Mouse (Mus musculus): ENCODE data around the gene Wipi1.
"Not testable (repeated sequence)": the region's sequence is repeated elsewhere in the genome, so short reads cannot be mapped to it uniquely, and the experiment has no call there.

The Wipi1 gene

DNA sequence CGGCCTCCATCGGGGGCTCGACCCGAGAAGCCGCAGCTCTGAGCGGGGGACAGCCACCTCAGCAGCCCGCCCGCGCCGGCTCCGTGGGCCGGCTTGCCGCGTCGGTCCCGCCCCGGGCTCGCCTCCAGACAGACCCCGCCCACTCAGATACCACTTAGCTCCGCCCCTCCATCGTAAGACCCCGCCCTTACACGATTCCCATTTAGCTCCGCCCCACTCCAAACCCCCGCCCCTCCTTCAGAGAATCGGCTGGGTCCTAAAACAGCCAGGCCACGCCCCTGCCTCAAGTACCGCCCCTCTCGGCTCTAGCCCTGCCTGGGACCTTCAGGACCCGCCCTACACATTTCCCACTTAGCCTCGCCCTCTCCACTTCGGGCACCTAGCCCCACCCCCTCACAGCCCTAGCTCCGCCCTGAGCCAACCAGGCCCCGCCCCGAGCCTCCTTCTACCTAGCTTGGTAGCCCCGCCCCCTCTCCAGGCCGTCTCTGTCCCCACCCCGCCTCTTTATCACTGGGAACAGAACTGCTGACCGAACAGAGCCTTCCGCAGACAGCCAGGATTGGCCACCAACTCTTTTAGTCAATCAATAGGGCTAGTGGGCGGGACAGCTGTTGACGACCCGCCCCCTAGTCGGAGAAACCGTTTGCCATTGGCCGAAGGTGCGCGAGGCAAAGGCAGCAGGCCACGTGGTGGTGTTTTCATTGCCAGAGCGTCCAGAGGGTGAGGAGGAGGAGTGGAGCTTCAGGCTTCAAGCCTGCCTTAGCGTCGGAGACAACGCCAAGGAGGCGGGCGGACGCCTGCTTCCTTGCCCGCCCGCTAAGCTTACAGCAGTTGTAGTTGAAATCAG is at the start of gene Wipi1:
Wipi1 (minus strand) TSS at position 665 of the 847 bp plus-strand sequence.
- DNase-seq (ENCODE audit: low spot score in 2 of 2): peak; percentile 97 to 98

GRCm38 (mm10) chr11:109660526-109660925 is 48.8 kb upstream of the Wipi1 start:
- not testable (repeated sequence) for DNase-seq (ENCODE audit: low spot score in 2 of 2)

GRCm38 (mm10) chr11:109656232-109656631 is 44.5 kb upstream of the Wipi1 start:
- DNase-seq (ENCODE audit: low spot score in 2 of 2): no peak

DNA sequence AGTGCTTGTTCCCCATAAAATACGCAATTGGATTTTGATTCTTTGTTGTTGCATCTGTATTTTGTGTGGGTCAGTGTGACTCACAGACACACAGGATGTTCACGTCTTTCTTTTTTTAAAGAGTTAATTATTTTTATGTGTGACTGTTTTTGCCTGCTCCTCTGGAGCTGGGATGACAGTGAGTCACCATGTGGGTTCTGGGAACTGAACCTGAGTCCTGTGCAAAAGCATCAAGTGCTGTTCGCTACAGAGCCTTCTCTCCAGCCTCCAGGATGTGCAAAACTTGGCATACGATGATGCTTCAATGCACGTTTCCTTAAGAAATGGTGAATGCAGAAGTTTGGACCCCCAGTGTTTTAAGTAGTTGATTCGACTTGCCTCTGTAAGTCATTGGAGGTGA is 42.8 kb upstream of the Wipi1 start:
- DNase-seq (ENCODE audit: low spot score in 2 of 2): no peak

DNA sequence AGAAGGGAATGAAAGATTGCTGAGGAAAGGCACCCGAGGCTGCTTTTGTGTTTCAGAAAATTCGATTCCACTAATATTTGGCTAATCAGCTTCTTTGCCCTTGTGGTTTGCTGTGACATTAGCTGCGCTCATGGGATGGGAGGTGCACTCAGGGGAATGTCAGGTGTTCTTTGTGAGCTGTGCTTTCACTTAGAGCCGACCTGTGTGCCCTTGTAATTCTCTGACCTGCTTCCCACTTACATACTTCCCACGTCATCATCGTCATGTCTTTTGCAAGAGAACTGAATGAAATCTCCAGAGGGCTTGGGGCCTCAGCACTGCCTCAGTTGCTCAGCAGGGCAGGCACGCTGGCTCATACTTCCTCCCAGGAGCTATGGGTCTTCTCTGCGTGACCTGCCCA is 41.4 kb upstream of the Wipi1 start:
- DNase-seq (ENCODE audit: low spot score in 2 of 2): no peak

DNA sequence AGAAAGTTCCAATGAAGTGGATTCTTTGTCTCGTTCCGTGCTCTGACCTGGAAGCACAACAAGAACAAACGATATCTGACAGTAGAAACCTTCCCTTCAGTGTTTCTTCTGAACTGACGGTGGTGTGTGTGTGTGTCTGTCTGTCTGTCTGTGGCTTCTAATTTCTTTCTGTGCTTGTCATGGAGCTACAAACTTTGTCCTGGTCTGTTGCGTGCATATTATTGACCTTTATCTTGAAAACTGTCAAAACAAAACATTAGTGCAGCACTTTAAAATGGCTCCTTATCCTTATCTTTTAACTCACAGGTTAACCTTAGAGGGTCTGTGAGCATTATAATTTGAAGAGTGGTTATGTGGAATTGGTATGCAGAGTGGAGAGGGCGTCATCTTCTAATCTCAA is 40.7 kb upstream of the Wipi1 start:
- no peak for DNase-seq (ENCODE audit: low spot score in 2 of 2)

DNA sequence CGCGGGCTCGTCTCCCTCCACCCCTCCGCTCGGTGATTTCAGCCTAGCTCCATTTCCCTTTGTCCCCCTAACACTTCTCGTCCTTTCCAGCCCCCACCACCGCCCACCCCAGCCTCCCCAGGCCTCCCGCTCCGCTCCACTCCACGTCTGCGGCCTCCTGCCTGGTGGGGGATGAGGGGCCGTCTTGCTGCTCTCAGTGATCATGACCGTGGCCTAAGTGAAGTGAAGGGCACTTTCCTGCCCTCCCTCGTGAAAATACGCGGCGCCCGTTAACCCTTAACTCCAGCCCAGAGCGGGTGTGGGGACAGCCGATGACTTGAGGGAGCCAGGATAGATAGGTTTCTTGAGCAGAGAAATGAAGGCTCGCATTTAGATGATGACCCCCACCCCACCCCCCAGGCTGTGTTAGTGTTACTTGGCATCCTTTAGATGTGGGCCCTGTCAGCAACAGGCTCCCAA is 39.8 kb upstream of the Wipi1 start:
- no peak for DNase-seq (ENCODE audit: low spot score in 2 of 2)

DNA sequence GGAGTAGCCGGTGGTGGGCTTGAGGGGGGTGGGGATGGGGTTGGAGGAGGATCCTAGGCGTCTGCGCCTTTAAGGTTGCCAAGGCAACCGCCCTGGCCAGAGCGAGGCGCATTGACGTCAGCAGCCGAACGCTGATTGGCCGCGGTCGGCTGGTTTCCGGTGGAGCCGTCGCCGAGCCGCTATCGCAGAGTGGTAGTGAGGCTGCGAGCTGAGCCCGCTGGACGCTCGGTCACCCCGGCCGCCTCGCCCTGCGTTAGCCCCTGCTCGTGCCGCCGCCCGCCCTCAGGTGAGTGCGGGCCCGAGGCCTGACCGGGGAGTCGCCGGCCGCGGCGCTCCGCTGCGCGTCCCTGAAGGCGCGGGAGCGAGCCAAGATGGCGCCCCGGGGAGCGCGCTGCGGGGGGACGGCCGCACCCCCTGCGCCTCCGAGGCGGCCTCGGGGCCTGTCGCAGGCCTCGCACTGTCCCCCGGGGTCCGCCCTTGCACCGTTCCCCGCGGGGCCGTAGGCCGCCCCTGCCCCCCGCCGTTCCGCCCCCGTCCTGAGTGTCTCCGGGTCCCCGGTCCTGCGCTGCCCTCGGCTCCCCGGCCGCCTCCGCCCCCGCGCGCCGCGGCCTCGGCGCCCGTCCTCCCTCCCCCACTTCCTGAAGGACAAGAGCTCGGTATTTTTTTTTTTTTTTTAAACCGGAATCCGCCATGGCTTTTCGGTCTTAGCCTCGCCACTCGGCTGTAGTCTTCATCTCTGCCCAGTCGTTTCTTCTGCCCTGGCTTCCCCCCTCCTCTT is 39.2 kb upstream of the Wipi1 start:
- peak; percentile 93 to 96 for DNase-seq (ENCODE audit: low spot score in 2 of 2)

DNA sequence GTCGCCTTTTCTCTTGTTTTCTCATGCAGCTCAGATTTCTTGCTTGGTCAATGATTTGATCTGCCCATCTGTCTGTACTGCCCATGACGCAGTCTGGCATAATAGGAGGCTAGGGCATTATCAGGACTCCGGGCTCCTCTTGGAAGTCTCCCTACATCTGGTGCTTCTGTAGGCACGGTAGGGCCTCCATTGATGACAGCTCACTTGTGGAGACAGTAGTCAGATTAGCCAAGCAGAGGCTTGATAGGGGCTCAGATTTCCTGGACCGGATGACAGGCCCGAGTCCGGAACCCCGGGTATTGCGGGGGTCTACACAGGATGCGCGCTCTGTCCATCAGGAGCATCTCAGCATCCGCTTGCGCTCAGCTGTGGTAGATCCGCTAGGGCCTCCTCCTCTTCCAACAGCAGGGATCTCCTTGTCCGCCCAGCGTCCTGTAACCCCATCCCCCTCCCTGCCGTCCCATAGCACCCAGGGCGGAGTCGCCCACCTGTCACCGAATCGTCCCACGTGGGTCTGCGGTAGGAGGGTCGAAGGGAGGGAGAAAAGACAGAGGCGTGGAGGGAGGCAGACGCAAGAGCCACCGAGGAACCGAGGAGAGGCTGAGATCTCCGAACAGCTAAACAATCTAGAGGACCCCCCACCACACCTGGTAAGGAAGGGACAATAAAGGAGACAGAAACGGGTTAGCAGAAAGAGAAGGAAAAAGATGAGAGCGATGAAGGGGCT is 38.4 kb upstream of the Wipi1 start:
- DNase-seq (ENCODE audit: low spot score in 2 of 2): peak; percentile 86 to 88

- no peak for DNase-seq (ENCODE audit: low spot score in 2 of 2)
Measured at GRCm38 (mm10) chr11:109649206-109649605, 37.4 kb upstream of the Wipi1 start, which contains the start of gene Prkar1a. TSS of gene Prkar1a (plus strand) at chr11:109649405.

GRCm38 (mm10) chr11:109648510-109648909 is 36.7 kb upstream of the Wipi1 start:
- DNase-seq (ENCODE audit: low spot score in 2 of 2): no peak

DNA sequence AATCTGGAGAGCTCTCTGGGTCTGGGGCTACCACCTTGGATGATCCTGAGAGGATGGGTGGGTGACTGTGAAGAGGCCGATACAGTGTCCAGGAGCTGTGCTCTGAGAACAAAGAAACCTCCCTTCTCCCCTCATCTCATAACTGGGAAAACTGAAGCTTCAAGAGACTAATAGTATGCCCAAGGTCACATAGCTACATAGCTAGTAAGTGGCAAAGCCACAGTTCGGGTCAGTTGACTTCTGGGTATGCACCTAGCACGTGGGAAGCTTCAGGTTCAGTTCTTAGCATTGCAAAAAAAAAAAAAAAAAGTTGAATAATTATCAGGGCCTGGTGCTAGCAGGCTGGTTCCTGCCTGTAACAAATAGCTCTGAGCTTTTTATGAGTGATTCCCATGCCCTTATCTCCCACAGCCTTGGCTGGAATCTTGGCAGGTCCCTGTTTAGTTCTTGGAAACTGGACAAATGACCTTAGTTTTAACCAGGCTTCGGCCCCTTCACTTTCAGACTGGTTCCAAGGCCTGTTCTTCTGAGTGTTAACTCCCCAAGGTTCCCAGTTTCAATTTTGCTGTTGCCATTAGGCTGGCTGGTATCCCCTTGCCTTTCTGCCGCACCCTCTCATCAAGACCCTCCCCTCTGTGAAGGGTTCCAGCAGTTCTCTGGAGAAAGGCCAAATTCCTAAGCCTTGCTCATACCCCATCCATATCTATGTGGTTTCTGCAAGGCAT is 29.9 kb upstream of the Wipi1 start:
- no peak for DNase-seq (ENCODE audit: low spot score in 2 of 2)

DNA sequence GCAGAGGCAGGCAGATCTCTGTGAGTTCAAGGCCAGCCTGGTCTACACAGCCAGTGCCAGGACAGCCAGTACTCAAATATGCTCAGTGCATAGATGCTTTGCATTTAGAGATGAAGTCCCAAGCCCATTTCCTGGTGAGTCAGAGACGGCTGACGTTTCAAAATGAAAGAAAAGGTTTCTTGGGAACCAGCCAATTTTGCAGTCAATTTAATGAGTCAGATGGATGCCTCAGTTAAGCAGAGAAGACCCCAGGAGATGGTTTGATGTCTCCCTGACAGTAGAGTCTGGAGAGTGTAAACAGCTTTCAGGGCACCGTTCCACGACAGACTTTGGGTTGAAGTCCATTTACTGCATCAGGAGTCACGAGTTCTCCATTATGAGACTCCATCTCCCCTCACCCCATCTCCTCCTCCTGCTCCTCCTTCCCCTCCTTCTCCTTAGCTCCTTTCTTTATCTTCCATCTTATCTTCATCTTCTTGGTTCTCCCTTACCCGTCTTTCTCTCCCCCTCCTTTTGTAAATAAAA is 24.2 kb upstream of the Wipi1 start:
- DNase-seq (ENCODE audit: low spot score in 2 of 2): no peak

- DNase-seq (ENCODE audit: low spot score in 2 of 2): no peak
Measured at GRCm38 (mm10) chr11:109634928-109635327, 23.2 kb upstream of the Wipi1 start.

DNA sequence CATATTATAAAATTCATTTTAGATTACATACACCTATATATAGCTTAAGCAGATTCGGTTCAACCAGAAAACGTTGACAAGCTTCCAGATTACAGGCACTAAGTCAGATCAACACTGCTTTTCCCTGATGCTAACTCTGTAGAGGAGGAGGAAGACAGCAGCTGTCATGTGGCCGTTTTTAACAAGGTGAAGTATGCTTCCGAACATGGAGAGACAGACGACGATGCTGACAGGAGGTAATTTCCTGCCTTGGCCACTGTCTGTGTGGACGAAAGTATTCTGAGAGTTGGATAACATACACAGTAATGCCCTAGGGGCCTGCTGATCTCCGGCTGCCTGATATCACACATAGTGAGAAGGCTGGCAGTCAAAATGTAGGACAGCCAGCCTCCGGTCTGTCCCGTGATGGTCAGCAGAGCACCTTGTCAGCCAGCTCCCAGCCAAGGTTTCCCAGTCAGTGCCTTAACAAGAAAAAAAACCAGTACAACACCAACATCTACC is 17.3 kb upstream of the Wipi1 start:
- DNase-seq (ENCODE audit: low spot score in 2 of 2): no peak

DNA sequence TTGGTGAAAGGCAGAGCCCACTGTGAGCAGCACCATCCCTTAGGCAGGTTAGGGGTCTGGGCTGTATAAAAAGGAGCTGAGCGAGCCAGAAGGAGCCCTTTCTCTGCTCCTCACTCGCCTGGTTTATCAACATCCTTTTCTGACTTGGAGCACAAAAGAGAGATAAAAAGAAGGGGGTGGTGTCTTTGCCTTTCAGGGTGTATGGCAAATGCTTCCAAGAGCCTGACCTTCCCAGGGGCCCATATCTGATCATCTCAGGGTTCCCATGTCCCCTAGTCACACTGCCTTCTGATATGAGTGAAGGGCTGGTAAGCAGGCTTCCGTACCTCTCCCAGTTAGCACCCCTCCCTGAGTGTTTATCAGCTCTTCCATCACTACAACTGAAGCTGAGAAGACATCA is 16.3 kb upstream of the Wipi1 start:
- no peak for DNase-seq (ENCODE audit: low spot score in 2 of 2)

GRCm38 (mm10) chr11:109627648-109628047 is 15.9 kb upstream of the Wipi1 start:
- DNase-seq (ENCODE audit: low spot score in 2 of 2): no peak

DNA sequence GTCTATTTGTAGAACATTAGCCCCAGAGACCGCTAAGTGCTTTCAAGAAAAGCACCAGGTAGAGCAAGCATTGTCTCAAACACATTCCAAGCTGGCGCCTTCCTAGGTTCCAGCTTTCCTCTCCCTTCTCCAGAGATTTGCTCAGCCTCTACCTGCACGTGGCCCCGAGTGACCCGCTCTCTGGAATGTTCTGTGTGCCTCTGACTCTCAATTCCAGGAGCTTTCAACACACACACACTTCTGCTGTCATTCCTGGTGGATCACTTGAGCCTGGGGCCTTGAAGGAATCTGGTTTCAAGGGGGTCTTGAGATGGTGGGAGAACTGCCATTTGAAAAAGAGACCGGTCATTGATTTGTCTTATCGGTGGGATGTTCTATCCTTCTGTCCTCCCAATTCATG is 11.5 kb upstream of the Wipi1 start:
- DNase-seq (ENCODE audit: low spot score in 2 of 2): no peak

DNA sequence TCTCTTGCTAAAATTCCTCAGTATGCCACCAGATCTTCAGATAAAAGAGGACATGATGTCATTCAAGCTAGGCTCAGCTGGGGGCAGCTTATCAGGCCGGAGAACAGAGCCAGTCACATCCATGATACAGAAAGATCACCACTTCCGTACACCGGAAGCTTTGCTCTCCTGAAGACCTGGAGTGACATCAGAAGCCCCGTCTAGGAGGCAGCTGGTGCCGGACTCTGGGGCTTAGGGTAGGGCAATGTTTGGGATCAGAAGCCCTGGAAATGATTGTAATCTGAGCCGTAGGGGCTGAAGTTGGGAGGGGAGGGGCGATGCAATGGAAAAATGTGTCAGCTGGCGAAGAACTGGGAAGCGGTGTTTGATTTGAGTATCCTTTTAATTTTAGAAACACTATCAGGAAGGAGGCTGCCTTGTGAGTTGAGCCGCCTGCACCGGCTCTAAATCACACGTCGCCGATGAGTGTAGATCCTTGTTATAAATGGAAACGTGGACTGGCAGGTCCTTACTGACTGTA is 10.8 kb upstream of the Wipi1 start:
- DNase-seq (ENCODE audit: low spot score in 2 of 2): peak in 1 of 2 experiments; percentile 34

DNA sequence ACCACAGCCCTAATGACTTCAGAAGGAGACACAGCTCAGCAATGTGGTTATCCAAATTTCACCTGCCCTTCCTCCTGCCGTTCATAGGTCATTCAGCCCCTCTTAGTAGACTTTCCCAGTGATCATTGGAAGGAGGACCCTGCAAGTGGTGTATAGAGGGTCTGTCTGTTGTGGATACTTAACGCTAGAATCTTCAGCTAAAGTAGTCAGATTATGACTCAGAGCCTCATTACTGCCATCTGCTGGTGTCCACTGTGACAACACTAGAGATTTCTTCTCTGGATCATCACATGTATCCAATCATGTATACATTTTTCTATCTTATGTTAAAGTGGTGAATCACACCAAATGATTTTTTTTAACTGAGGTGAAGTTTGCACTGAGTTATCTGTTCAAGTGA is 9.4 kb upstream of the Wipi1 start:
- peak in 1 of 2 experiments; percentile 78 for DNase-seq (ENCODE audit: low spot score in 2 of 2)

DNA sequence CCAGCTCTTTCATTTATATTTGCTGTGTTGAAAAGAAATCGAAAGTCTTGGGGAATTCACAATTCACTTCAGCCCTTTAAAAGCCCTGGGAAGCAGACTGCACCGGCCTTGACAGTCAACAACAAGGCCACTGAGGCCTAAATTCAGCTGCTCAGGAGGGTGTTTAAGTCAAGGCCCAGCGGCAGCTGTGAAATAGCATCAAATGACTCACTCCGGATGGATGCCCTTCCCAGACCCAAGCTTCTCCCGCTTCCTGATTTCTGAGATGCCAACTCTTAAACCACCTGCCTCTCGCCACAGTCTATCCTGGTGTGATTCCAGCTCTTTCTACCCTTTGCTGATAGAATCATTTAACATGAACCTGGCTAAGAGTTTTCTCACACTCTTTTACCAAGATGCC is 8.6 kb upstream of the Wipi1 start:
- DNase-seq (ENCODE audit: low spot score in 2 of 2): no peak
